Mouse (Mus musculus): ENCODE results near the gene Dnase2a. TPM values are rescaled to one million over a fixed set of nuclear protein-coding genes. Genes with fewer than 3 reads are reported as not detected.

Gene Dnase2a
- total and polyA plus RNA-seq, 3 experiments = 53.7 to 83.4 TPM; not detected in 1

GRCm38 (mm10) chr8:84909949-84910348, 1.6 kb downstream of the Dnase2a start (continued):
- TF ChIP-seq TCF12 (IDR thresholded peaks at IDR 0.05; ENCODE audit: low read depth, low read length) (peak; percentile 43; the same call in 1 of the 2 replicates), ETS1 (IDR thresholded peaks at IDR 0.05; ENCODE audit: low read depth, low read length) (peak; percentile 60), RCOR1 (IDR thresholded peaks at IDR 0.05; ENCODE audit: low read depth, low read length) (no peak), CHD2 (IDR thresholded peaks at IDR 0.05; ENCODE audit: low read length) (no peak), MYB (IDR thresholded peaks at IDR 0.05; ENCODE audit: low read depth, low read length) (no peak), USF2 (IDR thresholded peaks at IDR 0.05; ENCODE audit: borderline replicate concordance in 1 of 2, insufficient read depth in 1 of 2, low read depth in 1 of 2, low read length in 2 of 2) (no peak), HCFC1 (IDR thresholded peaks at IDR 0.05; ENCODE audit: low read depth, low read length) (no peak), GABPA (IDR thresholded peaks at IDR 0.05; ENCODE audit: low read depth, low read length) (no peak), EP300 (IDR thresholded peaks at IDR 0.05; ENCODE audit: low read depth in 1 of 2, low read length in 2 of 2) (peak in 1 of 2 experiments; percentile 45; a peak in 2 of 4 replicates)

GRCm38 (mm10) chr8:84910551-84910950, 2.2 kb downstream of the Dnase2a start:
- H3K36me3 ChIP-seq (ENCODE audit: control insufficient read depth in 1 of 2, insufficient read depth in 2 of 2, low read length in 2 of 2) = peaks cover under 1 to 31% of the 10 kb centered on the region in 2 experiments; a peak in 2 of 4 replicates
- no peak for TF ChIP-seq MEF2A (IDR thresholded peaks at IDR 0.05; ENCODE audit: extremely low read depth, insufficient replicate concordance, low read depth, low read length, poor library complexity, severe bottlenecking)
- no peak for TF ChIP-seq TBP (IDR thresholded peaks at IDR 0.05; ENCODE audit: low read depth, low read length)
- no peak for TF ChIP-seq ZMIZ1 (IDR thresholded peaks at IDR 0.05; ENCODE audit: low read depth, low read length)
- TF ChIP-seq USF2 (IDR thresholded peaks at IDR 0.05; ENCODE audit: borderline replicate concordance in 1 of 2, insufficient read depth in 1 of 2, low read depth in 1 of 2, low read length in 2 of 2) = no peak
- no peak for TF ChIP-seq CHD1 (IDR thresholded peaks at IDR 0.05; ENCODE audit: low read depth, low read length)
- no peak for TF ChIP-seq ZNF384 (IDR thresholded peaks at IDR 0.05; ENCODE audit: low read depth, low read length)
- no peak for TF ChIP-seq CHD2 (IDR thresholded peaks at IDR 0.05; ENCODE audit: low read length)
- no peaks in the 10 kb centered on the region for H3K9me3 ChIP-seq (replicated peaks; ENCODE audit: insufficient read depth, low read length)
- peak overlapping the region; percentile 35; the same call in 1 of the 2 replicates for H3K27ac ChIP-seq (ENCODE audit: control insufficient read depth, low read depth, low read length)
- H3K4me3 ChIP-seq (ENCODE audit: control insufficient read depth in 1 of 2, insufficient read depth in 1 of 2, low read depth in 2 of 2, low read length in 2 of 2) = peak overlapping the region in 1 of 2 experiments; percentile 94; a peak in 2 of 4 replicates
- DNase-seq (ENCODE audit: low read depth, low spot score) = no peak
- peaks cover 30% of the 10 kb centered on the region for H3K79me2 ChIP-seq (ENCODE audit: control insufficient read depth, insufficient read depth, low read length, poor library complexity)
- peak overlapping the region; percentile 33 for H3K9ac ChIP-seq (ENCODE audit: control insufficient read depth, low read depth, low read length, poor library complexity, severe bottlenecking)
- no peaks in the 10 kb centered on the region for H3K27me3 ChIP-seq (ENCODE audit: control insufficient read depth in 1 of 2, insufficient read depth in 2 of 2, low read length in 2 of 2)
- H3K4me1 ChIP-seq (ENCODE audit: control insufficient read depth in 1 of 2, insufficient read depth in 2 of 2, low read length in 2 of 2) = peaks cover 2 to 44% of the 10 kb centered on the region in 2 experiments; a peak in 3 of 4 replicates

GRCm38 (mm10) chr8:84911854-84912253, 3.5 kb downstream of the Dnase2a start:
- no peak overlapping the region for H3K9ac ChIP-seq (ENCODE audit: control insufficient read depth, low read depth, low read length, poor library complexity, severe bottlenecking)
- no peak for DNase-seq (ENCODE audit: low read depth, low spot score)
- H3K4me3 ChIP-seq (ENCODE audit: control insufficient read depth in 1 of 2, insufficient read depth in 1 of 2, low read depth in 2 of 2, low read length in 2 of 2) = no peak overlapping the region
- TF ChIP-seq POLR2AphosphoS2 (IDR thresholded peaks at IDR 0.05; ENCODE audit: low read length) = 0 out of 2 replicates have a peak, but pooled peaks have one; percentile 65
- TF ChIP-seq BHLHE40 (IDR thresholded peaks at IDR 0.05; ENCODE audit: borderline replicate concordance, low read depth, low read length) = no peak
- TF ChIP-seq ELF1 (IDR thresholded peaks at IDR 0.05; ENCODE audit: low read depth, low read length) = no peak
- TF ChIP-seq POLR2A (IDR thresholded peaks at IDR 0.05; ENCODE audit: control insufficient read depth in 1 of 2, insufficient read depth in 1 of 2, low read depth in 1 of 2, low read length in 2 of 2, poor library complexity in 1 of 2) = peak in 1 of 2 experiments; percentile 37; a peak in 2 of 4 replicates
- no peak for TF ChIP-seq SMC3 (IDR thresholded peaks at IDR 0.05; ENCODE audit: low read depth, low read length)
- no peak for TF ChIP-seq E2F4 (IDR thresholded peaks at IDR 0.05; ENCODE audit: borderline replicate concordance, low read depth, low read length)
- no peak for TF ChIP-seq EP300 (IDR thresholded peaks at IDR 0.05; ENCODE audit: low read depth in 1 of 2, low read length in 2 of 2)
- no peak for TF ChIP-seq RAD21 (IDR thresholded peaks at IDR 0.05; ENCODE audit: low read depth, low read length)
- peaks cover 0 to 31% of the 10 kb centered on the region in 2 experiments; a peak in 2 of 4 replicates for H3K36me3 ChIP-seq (ENCODE audit: control insufficient read depth in 1 of 2, insufficient read depth in 2 of 2, low read length in 2 of 2)
- peaks cover 2 to 40% of the 10 kb centered on the region in 2 experiments; a peak in 3 of 4 replicates for H3K4me1 ChIP-seq (ENCODE audit: control insufficient read depth in 1 of 2, insufficient read depth in 2 of 2, low read length in 2 of 2)
- no peak overlapping the region for H3K27ac ChIP-seq (ENCODE audit: control insufficient read depth, low read depth, low read length)
- H3K79me2 ChIP-seq (ENCODE audit: control insufficient read depth, insufficient read depth, low read length, poor library complexity) = peaks cover 35% of the 10 kb centered on the region
- H3K27me3 ChIP-seq (ENCODE audit: control insufficient read depth in 1 of 2, insufficient read depth in 2 of 2, low read length in 2 of 2) = no peaks in the 10 kb centered on the region
- H3K9me3 ChIP-seq (replicated peaks; ENCODE audit: insufficient read depth, low read length) = no peaks in the 10 kb centered on the region
